Mouse (Mus musculus): ENCODE results near the gene Rnf126. TPM values are rescaled to one million over a fixed set of nuclear protein-coding genes. Genes with fewer than 3 reads are reported as not detected.
A peak's percentile ranks its signal among the peaks of the same experiment; 100 is the strongest.

The Rnf126 gene
- polyA plus RNA-seq, 1 experiment = not detected

GRCm38 (mm10) chr10:79793738-79794490, 27.2 kb upstream of the Rnf126 start:
- H3K4me1 ChIP-seq (ENCODE audit: control insufficient read depth, insufficient read depth, low read length) = peaks cover 36% of the 10 kb centered on the region
- no peak for TF ChIP-seq CTCF (IDR thresholded peaks at IDR 0.05; ENCODE audit: insufficient read depth, low read depth, low read length)
- WGBS = 3% methylated on average over 38 of the region's 38 CpGs
- H3K4me3 ChIP-seq (ENCODE audit: insufficient read depth, low read depth, low read length) = peak overlapping the region; percentile 90
- H3K27ac ChIP-seq (ENCODE audit: insufficient read depth, low read depth, low read length) = peak overlapping the region; percentile 91

DNA sequence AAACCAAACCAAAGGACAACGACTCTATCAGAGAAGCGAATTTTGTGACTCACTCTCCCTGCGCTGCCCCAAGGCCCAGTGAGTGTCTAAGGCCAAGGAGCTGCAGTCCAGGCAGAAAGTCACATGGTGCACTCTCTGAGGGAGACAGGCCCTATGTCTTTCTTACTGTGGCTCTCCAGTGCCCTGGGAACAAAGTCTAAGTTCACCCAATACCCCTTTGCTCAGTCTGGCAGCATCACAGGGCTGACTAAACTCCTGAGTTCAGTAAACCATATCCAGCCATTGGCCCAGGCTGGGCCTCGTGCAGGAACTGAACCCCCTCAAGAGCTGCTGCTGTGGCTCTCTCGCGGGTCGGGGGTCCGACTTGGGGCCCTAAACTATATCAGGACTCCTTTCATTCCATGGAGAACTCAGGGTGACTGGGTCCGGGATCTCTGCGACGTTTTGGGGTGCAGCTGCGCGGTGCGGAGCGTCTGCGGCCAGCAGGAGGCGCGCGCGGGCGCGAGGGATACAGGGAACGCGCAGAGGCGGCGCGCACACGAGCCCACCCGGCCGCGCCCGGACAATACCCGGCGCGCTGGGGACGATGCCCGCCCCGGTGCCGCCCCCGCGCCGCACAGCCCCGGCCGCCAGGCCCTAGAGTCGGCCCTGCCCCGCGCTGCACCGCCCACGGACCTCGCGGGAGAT, 26.4 kb upstream of the Rnf126 start, which contains the start of gene Palm:
Gene Palm (plus strand): TSS at position 522 of the 687 bp plus-strand sequence.
- Histone ChIP-seq H3K4me1 (ENCODE audit: control insufficient read depth, insufficient read depth, low read length) (peaks cover 34% of the 10 kb centered on the region), H3K4me3 (ENCODE audit: insufficient read depth, low read depth, low read length) (peak within 1 kb of the TSS; percentile 90), H3K27ac (ENCODE audit: insufficient read depth, low read depth, low read length) (peak within 1 kb of the TSS; percentile 91)
- no peak for TF ChIP-seq POLR2A (IDR thresholded peaks at IDR 0.05; ENCODE audit: insufficient read depth, low read depth, low read length)
- TF ChIP-seq CTCF (IDR thresholded peaks at IDR 0.05; ENCODE audit: insufficient read depth, low read depth, low read length) = peak; percentile 84
- 5% methylated on average over 51 of the region's 51 CpGs for WGBS

GRCm38 (mm10) chr10:79792339-79793040, 25.7 kb upstream of the Rnf126 start:
- no peak for TF ChIP-seq CTCF (IDR thresholded peaks at IDR 0.05; ENCODE audit: insufficient read depth, low read depth, low read length)
- no peak for TF ChIP-seq POLR2A (IDR thresholded peaks at IDR 0.05; ENCODE audit: insufficient read depth, low read depth, low read length)
- Histone ChIP-seq H3K4me3 (ENCODE audit: insufficient read depth, low read depth, low read length) (peak overlapping the region; percentile 90; the same call in 1 of the 2 replicates), H3K27ac (ENCODE audit: insufficient read depth, low read depth, low read length) (peak overlapping the region; percentile 72), H3K4me1 (ENCODE audit: control insufficient read depth, insufficient read depth, low read length) (peaks cover 29% of the 10 kb centered on the region)
- WGBS = 81% methylated on average over 5 of the region's 5 CpGs

DNA sequence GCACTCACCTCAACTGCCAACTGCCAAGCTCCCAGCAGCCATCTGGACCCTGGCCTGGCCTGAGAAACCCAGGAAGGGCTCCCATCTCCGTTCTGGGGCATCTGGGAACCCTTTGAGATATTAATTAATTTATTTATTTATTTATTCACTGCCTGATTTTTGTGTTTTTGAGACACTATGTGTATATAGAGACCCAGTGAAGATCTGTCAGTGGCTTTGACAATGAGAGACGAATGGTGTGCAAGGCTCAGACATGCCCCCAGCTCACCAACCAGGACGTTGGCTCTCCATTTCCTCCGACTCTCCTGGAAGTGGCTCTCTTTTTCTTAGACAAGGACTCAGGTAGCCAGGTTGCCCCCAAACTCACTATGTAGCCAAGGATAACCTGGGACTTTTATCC, 24.1 kb upstream of the Rnf126 start, which contains the start of gene Prss57:
Gene Prss57 (minus strand): TSS at position 101 of the 400 bp plus-strand sequence.
- peaks cover 18% of the 10 kb centered on the region for H3K4me1 ChIP-seq (ENCODE audit: control insufficient read depth, insufficient read depth, low read length)
- 94% methylated on average over 4 of the region's 4 CpGs for WGBS
- no peak within 1 kb of the TSS for H3K27ac ChIP-seq (ENCODE audit: insufficient read depth, low read depth, low read length)
- no peak for TF ChIP-seq POLR2A (IDR thresholded peaks at IDR 0.05; ENCODE audit: insufficient read depth, low read depth, low read length)
- TF ChIP-seq CTCF (IDR thresholded peaks at IDR 0.05; ENCODE audit: insufficient read depth, low read depth, low read length) = no peak
- no peak within 1 kb of the TSS for H3K4me3 ChIP-seq (ENCODE audit: insufficient read depth, low read depth, low read length)

- peaks cover 9% of the 10 kb centered on the region for H3K4me1 ChIP-seq (ENCODE audit: control insufficient read depth, insufficient read depth, low read length)
- no peak overlapping the region for H3K4me3 ChIP-seq (ENCODE audit: insufficient read depth, low read depth, low read length)
- TF ChIP-seq POLR2A (IDR thresholded peaks at IDR 0.05; ENCODE audit: insufficient read depth, low read depth, low read length) (no peak), CTCF (IDR thresholded peaks at IDR 0.05; ENCODE audit: insufficient read depth, low read depth, low read length) (no peak)
- H3K27ac ChIP-seq (ENCODE audit: insufficient read depth, low read depth, low read length) = no peak overlapping the region
- 68% methylated on average over 2 of the region's 2 CpGs for WGBS
These were observed 22.8 kb upstream of the Rnf126 start for GRCm38 (mm10) chr10:79789581-79789980.

GRCm38 (mm10) chr10:79788386-79789158, 21.8 kb upstream of the Rnf126 start:
- WGBS = 32% methylated on average over 7 of the region's 7 CpGs
- Histone ChIP-seq H3K4me3 (ENCODE audit: insufficient read depth, low read depth, low read length) (no peak overlapping the region), H3K4me1 (ENCODE audit: control insufficient read depth, insufficient read depth, low read length) (peaks cover 12% of the 10 kb centered on the region), H3K27ac (ENCODE audit: insufficient read depth, low read depth, low read length) (no peak overlapping the region)
- TF ChIP-seq POLR2A (IDR thresholded peaks at IDR 0.05; ENCODE audit: insufficient read depth, low read depth, low read length) (no peak), CTCF (IDR thresholded peaks at IDR 0.05; ENCODE audit: insufficient read depth, low read depth, low read length) (0 out of 2 replicates have a peak, but pooled peaks have one; percentile 12)

GRCm38 (mm10) chr10:79783920-79784800, 17.4 kb upstream of the Rnf126 start:
- H3K4me1 ChIP-seq (ENCODE audit: control insufficient read depth, insufficient read depth, low read length) = peaks cover 23% of the 10 kb centered on the region
- H3K4me3 ChIP-seq (ENCODE audit: insufficient read depth, low read depth, low read length) = no peak overlapping the region
- no peak for TF ChIP-seq POLR2A (IDR thresholded peaks at IDR 0.05; ENCODE audit: insufficient read depth, low read depth, low read length)
- TF ChIP-seq CTCF (IDR thresholded peaks at IDR 0.05; ENCODE audit: insufficient read depth, low read depth, low read length) = no peak
- no peak overlapping the region for H3K27ac ChIP-seq (ENCODE audit: insufficient read depth, low read depth, low read length)
- WGBS = 49% methylated on average over 27 of the region's 27 CpGs
